Mouse (Mus musculus): ENCODE data around the gene Lmo3. TPM values are rescaled to one million over a fixed set of nuclear protein-coding genes. Genes with fewer than 3 reads are reported as not detected.

Gene Lmo3
- total RNA-seq, 2 experiments from 2014 or later: 0.50 to 0.56 TPM

DNA sequence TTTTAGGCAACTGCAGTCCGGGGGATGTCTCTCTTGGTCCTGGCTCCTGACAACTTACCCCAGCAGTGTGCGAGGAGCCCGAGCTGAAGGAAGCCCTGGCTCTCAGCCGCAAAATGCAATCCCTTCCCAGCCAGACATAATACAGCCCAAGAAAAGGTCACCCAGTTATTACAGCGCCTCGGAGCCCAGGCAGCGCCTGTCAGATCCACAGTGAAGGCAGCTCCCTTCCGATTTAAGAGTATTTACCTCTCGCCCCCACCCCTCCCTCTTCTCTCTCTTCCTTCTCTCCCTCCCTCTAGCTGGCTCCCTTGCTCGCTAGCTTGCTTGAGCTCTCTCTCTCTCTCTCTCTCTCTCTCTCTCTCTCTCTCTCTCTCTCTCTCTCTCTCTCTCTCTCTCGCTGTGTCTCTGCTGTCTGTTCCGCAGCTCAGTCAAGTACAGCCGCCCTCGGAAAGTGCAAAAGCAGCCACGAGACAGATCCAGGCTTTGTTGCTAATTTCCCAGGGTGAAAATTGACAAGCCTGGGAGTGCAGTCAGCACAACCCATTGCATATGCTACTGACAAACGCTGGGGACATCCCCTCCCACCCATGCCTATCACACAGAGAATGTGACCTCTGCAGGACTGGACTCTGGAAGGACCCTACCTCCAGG, 159.0 kb downstream of the Lmo3 start:
- peak; percentile 13 to 22 for DNase-seq

DNA sequence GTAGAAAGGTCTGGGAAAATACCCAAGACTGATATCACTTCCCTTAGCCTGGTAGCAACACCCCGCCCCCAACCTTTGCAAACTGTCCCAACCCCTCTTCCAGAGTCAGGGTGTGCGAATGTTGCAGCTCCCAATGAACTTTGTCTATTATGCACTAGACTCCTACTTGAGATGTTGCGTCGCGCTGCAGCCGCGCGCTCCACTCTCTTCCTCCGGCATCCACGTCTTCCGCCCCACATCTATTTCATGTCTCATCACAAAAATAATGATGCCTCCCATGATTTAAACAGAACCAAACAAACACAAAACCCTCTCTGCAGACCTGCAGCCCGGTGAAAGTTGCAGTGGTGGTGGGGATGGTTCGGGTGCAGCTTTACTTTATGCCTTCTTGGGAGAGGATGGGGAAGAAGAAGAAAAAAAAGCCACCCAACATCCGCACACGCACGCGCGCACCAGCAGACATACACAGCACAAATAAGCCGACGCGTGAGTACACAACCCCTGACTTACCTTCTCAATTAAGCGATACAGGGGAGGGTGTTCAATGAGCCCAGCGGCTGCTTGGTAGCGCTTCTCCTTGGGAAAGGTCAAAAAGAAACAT, 159.7 kb downstream of the Lmo3 start:
- no peak for DNase-seq

DNA sequence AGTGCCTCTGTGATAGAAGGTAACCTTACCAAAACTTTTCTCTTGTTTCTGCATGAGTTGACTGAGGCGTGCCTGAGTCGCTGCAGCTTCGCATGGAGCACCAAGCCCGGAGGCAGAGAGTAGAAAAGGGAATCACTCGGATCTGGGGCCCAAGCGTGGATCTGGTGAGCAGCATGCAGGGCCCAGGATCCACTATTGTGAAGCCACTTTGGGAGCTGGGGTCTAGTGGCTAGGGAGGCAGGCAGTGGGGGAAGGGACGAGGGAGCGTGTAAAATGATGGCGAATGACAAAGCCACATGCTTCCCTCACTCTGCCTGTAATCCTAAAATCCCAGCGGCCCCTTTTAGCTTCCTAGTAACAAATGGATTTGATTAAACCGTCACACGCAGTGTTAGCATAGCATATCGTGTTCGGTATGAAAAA, 160.6 kb downstream of the Lmo3 start:
- no peak for DNase-seq

DNA sequence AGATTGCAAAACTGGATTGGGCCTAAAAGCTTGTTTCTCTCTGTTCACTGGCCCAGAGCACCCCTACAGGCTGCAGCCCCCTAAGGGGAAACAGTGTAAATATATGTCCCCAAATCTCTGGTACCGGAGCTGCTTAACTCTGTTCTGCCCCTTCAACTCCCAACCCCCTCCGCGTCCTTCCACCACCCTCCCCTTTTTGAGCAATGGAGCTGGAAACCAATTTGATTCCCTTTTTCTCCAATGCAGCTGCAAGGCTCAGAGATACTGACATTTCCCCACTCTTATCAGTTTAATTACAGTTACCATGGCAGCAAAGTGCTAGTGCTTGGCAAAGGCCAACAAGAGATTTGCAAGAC, 161.3 kb downstream of the Lmo3 start:
- no peak for DNase-seq

GRCm38 (mm10) chr6:138419871-138420535, 161.8 kb downstream of the Lmo3 start:
- no peak for DNase-seq

- DNase-seq: no peak
Observed at GRCm38 (mm10) chr6:138412075-138412474, 169.7 kb downstream of the Lmo3 start.

GRCm38 (mm10) chr6:138402031-138402430, 179.7 kb downstream of the Lmo3 start:
- DNase-seq: no peak

DNA sequence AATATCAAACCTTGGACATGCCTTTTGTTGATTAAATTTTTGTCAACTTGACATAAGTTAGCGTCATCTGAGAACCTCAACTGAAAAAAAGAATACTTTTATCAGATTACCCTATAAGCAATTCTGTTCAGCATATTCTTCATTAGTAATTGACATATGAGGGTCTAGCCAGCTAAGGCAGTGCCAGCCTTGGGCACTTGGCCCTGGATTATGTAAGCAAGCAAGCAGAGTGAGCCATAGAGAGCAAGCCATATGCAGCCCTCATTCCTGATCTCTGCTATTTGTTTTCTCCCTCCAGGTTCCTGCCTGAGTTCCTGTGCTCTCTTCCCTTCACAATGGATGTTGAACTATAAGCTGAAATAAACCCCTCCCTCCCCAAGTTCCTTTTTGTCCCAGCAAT, 182.9 kb downstream of the Lmo3 start:
- no peak for DNase-seq

- DNase-seq: no peak
Observed at GRCm38 (mm10) chr6:138391085-138391484, 190.7 kb downstream of the Lmo3 start.

DNA sequence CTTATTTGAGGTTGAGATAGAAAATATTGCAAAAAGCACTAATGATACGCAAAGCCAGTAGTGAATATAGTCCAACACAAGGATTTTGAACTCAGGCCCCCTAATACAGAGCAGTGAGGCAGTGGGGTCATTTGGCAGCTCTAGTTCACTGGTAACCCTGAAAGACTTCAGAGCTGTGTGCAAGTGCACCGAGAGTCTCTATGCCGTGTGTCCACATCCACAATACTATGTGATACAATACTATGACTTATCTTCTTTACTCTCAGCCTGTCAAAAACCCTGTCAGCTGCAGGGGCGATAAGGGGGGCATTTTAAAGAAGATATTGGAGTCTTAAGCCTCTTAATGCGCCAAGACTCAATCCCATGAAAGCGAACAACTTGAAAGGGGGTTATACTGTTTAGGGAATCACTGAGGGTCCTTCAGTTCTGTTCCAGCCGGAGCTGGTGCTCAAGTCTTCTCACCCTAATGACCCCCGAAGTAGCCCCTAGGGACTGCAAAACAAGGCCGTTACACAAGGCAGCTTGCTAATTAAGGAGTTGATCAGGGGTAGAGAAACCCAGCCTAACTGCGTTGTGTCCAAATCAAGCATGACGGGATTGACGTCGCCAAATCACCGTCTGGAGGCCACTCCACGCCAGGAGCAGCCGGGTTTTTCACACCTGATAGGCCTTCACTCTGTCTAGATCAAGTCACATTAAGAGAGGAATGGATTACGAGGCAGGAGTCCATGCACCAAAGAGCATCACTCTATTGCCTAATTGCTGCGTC, 193.4 kb downstream of the Lmo3 start:
- DNase-seq: no peak

GRCm38 (mm10) chr6:138383208-138383607, 198.6 kb downstream of the Lmo3 start:
- no peak for DNase-seq

GRCm38 (mm10) chr6:138371176-138371575, 210.6 kb downstream of the Lmo3 start:
- no peak for DNase-seq

DNA sequence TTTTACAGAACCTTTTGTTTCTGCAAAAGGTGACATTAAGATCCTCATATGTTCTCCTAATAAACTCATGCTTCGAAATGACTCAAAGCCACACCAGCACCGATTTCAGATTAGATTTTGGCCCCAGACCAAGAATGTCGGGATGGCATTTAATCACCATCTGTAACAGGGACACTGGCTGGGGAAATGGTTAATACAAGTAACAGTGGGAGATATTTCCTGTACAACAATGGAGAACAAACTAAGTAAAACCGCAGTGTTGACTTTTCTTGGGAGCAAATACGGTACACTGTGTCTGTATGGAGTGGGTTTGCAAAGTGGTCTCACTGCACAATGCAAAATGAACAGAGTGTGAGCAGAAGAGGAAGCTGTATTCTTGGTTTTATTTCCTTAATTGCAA, 217.7 kb downstream of the Lmo3 start:
- DNase-seq: no peak

DNA sequence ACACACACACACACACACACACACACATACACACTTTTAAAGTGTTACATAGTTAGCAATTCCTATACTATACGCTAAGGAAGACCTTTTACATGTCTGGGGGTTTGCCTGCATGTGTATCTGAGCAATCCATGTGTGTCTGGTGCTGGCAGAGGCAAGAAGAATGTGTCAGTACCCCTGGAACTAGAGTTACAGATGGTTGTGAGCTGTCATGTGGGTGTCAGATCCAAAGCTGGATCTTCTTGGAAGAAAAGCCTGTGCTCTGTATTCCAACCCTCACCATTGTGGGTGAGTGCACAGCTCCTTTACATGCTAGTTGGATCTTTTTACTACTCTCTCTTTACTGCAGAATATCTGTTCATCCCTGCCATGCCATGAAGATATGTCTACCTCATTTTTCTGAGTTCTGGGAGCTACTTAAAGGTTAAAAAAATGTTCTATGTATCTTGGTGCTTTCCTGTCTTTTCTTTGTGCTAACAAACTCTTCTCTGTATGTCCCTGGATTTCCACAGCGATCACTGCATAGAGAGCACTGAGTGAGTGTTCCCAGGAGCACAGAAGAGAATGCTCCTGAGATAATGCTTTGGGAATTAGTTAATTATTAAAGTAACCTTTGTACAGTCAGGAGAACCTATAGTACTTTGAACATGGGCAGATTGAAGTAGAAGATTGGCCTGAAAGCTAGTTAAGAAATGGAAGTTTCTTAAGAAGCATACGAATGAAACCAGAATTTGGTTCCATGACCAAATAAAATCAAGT, 231.0 kb downstream of the Lmo3 start:
- DNase-seq: no peak

DNA sequence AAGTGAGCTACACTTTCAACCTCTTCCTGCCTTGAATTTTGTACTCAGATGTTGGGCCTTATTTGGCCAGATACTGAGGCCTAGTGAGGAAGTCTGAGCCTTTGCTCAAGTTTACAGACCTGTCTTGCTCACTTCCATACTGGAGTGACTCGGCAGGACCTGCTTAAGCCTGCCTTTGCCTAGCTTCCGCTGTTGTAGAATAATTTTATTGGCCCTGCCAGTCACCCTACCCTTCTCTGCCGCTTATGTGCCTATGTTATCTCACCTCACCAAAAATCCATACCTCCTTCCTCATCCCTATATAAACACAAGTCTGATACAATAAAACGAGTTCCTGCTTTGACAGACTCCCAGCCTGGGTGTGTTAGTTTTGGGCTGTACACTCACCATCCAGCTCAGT, 235.2 kb downstream of the Lmo3 start:
- no peak for DNase-seq

GRCm38 (mm10) chr6:138335858-138336257, 245.9 kb downstream of the Lmo3 start:
- no peak for DNase-seq

DNA sequence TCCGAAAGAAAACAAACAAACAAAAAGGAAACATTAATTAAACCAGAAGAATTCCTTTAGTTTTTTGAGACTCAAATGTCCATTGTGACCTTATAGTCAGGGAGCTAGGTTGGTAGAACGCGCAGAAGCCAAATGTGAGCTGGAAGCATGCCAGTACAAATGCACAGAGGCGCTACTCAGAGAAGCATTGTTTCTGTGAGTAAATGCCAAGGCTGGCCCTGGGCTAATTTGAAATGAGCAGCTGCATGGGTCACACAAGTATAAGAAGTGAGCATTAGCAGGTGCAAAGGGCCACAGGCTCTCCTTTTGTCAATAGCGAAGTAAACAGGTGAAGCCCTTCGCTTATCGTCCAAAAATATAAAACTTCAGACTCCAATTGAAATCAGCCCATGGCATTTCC, 247.8 kb downstream of the Lmo3 start:
- peak; percentile 26 to 52 for DNase-seq

GRCm38 (mm10) chr6:138325744-138326400, 255.9 kb downstream of the Lmo3 start:
- no peak for DNase-seq

GRCm38 (mm10) chr6:138325145-138325544, 256.6 kb downstream of the Lmo3 start:
- no peak for DNase-seq

- DNase-seq: no peak
Observed at GRCm38 (mm10) chr6:138323325-138323724, 258.4 kb downstream of the Lmo3 start.

GRCm38 (mm10) chr6:138320190-138320737, 261.5 kb downstream of the Lmo3 start:
- no peak for DNase-seq
